Mouse (Mus musculus) bone marrow macrophage, adult 2 months (primary cell): ENCODE data around the gene 2610318N02Rik.

Experiments
- CTCF ChIP-seq: IDR thresholded peaks from 2 replicates; pipeline ENCODE4 v1.5.1; 2012; ENCODE audit warnings: low read depth, mild to moderate bottlenecking, low read length, moderate library complexity
- POLR2A ChIP-seq: IDR thresholded peaks from 2 replicates; pipeline ENCODE4 v1.6.1; 2012; ENCODE audit warnings: mild to moderate bottlenecking, low read depth, low read length, borderline replicate concordance

DNA sequence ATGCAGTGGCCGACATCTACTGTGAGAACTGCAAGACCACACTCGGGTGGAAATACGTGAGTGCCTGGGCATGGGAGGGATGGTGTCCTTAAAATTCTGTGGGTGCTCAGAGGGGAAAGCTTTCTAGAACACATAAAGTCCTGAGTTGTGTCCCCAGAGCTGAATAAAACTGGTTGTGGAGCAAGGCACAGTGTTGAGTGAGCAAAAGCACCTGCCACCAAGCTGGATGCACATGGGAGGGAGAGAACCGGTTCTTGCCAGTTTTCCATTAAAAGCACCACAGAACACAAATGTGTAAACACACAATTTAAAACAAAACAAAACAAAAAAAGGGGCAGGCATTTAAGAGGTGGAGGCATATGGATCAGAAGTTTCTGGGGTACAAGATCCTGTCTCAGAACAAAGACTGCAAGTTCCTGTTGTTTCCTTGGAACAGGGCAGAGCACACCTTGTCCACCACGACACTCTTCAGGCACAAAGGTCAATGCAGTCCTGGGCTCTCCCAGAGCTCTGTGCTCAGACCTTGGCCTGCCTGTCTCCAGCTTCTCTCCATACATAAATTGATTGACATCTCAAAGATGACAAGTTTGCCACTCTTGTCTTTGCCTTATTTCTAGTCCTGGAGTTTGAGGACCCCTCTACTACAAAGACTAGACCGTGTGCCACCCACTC is 42.7 kb downstream of the 2610318N02Rik start:
- TF ChIP-seq POLR2A (no peak), CTCF (no peak)
